Mouse (Mus musculus) lung, adult 2 months (tissue): ENCODE measurements around the gene Phactr1. TPM values are rescaled to one million over a fixed set of nuclear protein-coding genes. Genes with fewer than 3 reads are reported as not detected.

Experiments
- DNase-seq: peaks from one replicate; pipeline ENCODE4 v3.0.0; 2022
- H3K4me1 ChIP-seq: fragments of 200-500 bp; 2 replicates; pipeline ENCODE4 v1.6.1; 2011; ENCODE audit warnings: low read length; ENCODE audit not compliant: control insufficient read depth, insufficient read depth
- H3K4me3 ChIP-seq: fragments of 200-500 bp; replicated peaks from 2 replicates; pipeline ENCODE3; 2011; ENCODE audit warnings: low read depth, mild to moderate bottlenecking, control low read depth, low read length; ENCODE audit errors: extremely low read depth
- CTCF ChIP-seq: fragments of 200-500 bp; IDR thresholded peaks from 2 replicates; pipeline ENCODE4 v1.5.1; 2011; ENCODE audit warnings: mild to moderate bottlenecking, low read length, control low read depth; ENCODE audit not compliant: insufficient read depth
- POLR2A ChIP-seq: fragments of 200-500 bp; IDR thresholded peaks from 2 replicates; pipeline ENCODE4 v1.6.1; 2011; ENCODE audit warnings: low read depth, mild to moderate bottlenecking, control low read depth, low read length, borderline replicate concordance; ENCODE audit errors: extremely low read depth
- WGBS: fragments of 180-500 bp; shearing (Covaris S2); methylation state at CpG from one replicate; pipeline ENCODE4 v1.1.7; 2018; 5-methylcytosine and 5-hydroxymethylcytosine counted together
- polyA plus RNA-seq: library from polyadenylated mRNA; depleted of rRNA; stranded (reverse); fragments of >200 nt; gene quantifications from 2 replicates; pipeline ENCODE4 v1.2.3, GENCODE M21; 2012

The Phactr1 gene
- polyA plus RNA-seq, 1 experiment = 40.7 TPM

- no peak for TF ChIP-seq POLR2A
- no peak for TF ChIP-seq CTCF
- no peak for DNase-seq
- Histone ChIP-seq H3K4me1 (no peaks in the 10 kb centered on the region), H3K4me3 (no peak overlapping the region)
- WGBS = 59% methylated on average over 9 of the region's 9 CpGs
These were observed 123.9 kb downstream of the Phactr1 start for GRCm38 (mm10) chr13:42804314-42804713.

GRCm38 (mm10) chr13:42812762-42813161 is 132.3 kb downstream of the Phactr1 start:
- TF ChIP-seq POLR2A = no peak
- no peak for TF ChIP-seq CTCF
- no peak for DNase-seq

GRCm38 (mm10) chr13:42818378-42818777 is 138.0 kb downstream of the Phactr1 start:
- TF ChIP-seq POLR2A = no peak
- TF ChIP-seq CTCF = peak; percentile 91
- Histone ChIP-seq H3K4me1 (no peaks in the 10 kb centered on the region), H3K4me3 (no peak overlapping the region)
- DNase-seq = peak; percentile 73
- 48% methylated on average over 10 of the region's 10 CpGs for WGBS

More at GRCm38 (mm10) chr13:42812762-42813161, 132.3 kb downstream of the Phactr1 start:
- H3K4me3 ChIP-seq = no peak overlapping the region
- WGBS = 15% methylated on average over 7 of the region's 7 CpGs
- H3K4me1 ChIP-seq = no peaks in the 10 kb centered on the region

GRCm38 (mm10) chr13:42820513-42820912 is 140.1 kb downstream of the Phactr1 start:
- 46% methylated on average over 9 of the region's 9 CpGs for WGBS
- Histone ChIP-seq H3K4me1 (no peaks in the 10 kb centered on the region), H3K4me3 (no peak overlapping the region)
- no peak for DNase-seq
- no peak for TF ChIP-seq POLR2A
- TF ChIP-seq CTCF = no peak

- no peaks in the 10 kb centered on the region for H3K4me1 ChIP-seq
- no peak for TF ChIP-seq POLR2A
- TF ChIP-seq CTCF = no peak
- 75% methylated on average over 15 of the region's 15 CpGs for WGBS
- H3K4me3 ChIP-seq = no peak overlapping the region
- DNase-seq = no peak
These were observed 141.1 kb downstream of the Phactr1 start for GRCm38 (mm10) chr13:42821426-42822106.

GRCm38 (mm10) chr13:42822545-42822944 is 142.1 kb downstream of the Phactr1 start:
- DNase-seq = peak; percentile 85
- 20% methylated on average over 10 of the region's 10 CpGs for WGBS
- TF ChIP-seq POLR2A = no peak
- peak; percentile 72 for TF ChIP-seq CTCF
- Histone ChIP-seq H3K4me1 (no peaks in the 10 kb centered on the region), H3K4me3 (no peak overlapping the region)

- Histone ChIP-seq H3K4me1 (no peaks in the 10 kb centered on the region), H3K4me3 (no peak overlapping the region)
- DNase-seq = no peak
- TF ChIP-seq POLR2A = no peak
- TF ChIP-seq CTCF = no peak
- 90% methylated on average over 7 of the region's 7 CpGs for WGBS
These were observed 143.5 kb downstream of the Phactr1 start for GRCm38 (mm10) chr13:42823875-42824274.

GRCm38 (mm10) chr13:42826602-42827001 is 146.2 kb downstream of the Phactr1 start:
- no peaks in the 10 kb centered on the region for H3K4me1 ChIP-seq
- 56% methylated on average over 8 of the region's 8 CpGs for WGBS
- no peak overlapping the region for H3K4me3 ChIP-seq
- DNase-seq = peak; percentile 48
- TF ChIP-seq POLR2A = no peak
- peak; percentile 48 for TF ChIP-seq CTCF

- Histone ChIP-seq H3K4me3 (no peak overlapping the region), H3K4me1 (no peaks in the 10 kb centered on the region)
- TF ChIP-seq CTCF (no peak), POLR2A (no peak)
- DNase-seq = no peak
- WGBS = 7% methylated on average over 9 of the region's 9 CpGs
These were observed 148.6 kb downstream of the Phactr1 start for GRCm38 (mm10) chr13:42828978-42829377.

- Histone ChIP-seq H3K4me1 (no peaks in the 10 kb centered on the region), H3K4me3 (no peak overlapping the region)
- 25% methylated on average over 2 of the region's 2 CpGs for WGBS
- no peak for DNase-seq
- TF ChIP-seq CTCF (peak; percentile 23; the same call in 1 of the 2 replicates), POLR2A (no peak)
These were observed 155.0 kb downstream of the Phactr1 start for GRCm38 (mm10) chr13:42835441-42835840.
